Mouse (Mus musculus): ENCODE results near the gene Ecel1. TPM values are rescaled to one million over a fixed set of nuclear protein-coding genes. Genes with fewer than 3 reads are reported as not detected.

Ecel1 gene
- total and polyA plus RNA-seq, 2 experiments, result not detected

GRCm38 (mm10) chr1:87131803-87132202 lies 24.5 kb downstream of the Ecel1 start:
- H3K79me2 ChIP-seq (ENCODE audit: control insufficient read depth, insufficient read depth, low read length), result no peaks in the 10 kb centered on the region
- H3K4me3 ChIP-seq (ENCODE audit: insufficient read depth, low read depth, low read length), result no peak overlapping the region
- no peaks in the 10 kb centered on the region for H3K4me1 ChIP-seq (ENCODE audit: control insufficient read depth, insufficient read depth, low read length)
- no peak overlapping the region for H3K27ac ChIP-seq (replicated peaks; ENCODE audit: insufficient read depth, low read depth, low read length)
- H3K9ac ChIP-seq (ENCODE audit: low read depth, low read length), result no peak overlapping the region
- no peak for DNase-seq (ENCODE audit: extremely low read depth, low read depth, low spot score)
- WGBS, result 77% methylated on average over 4 of the region's 4 CpGs
- TF ChIP-seq CTCF (IDR thresholded peaks at IDR 0.05; ENCODE audit: low read depth, low read length) (no peak), POLR2A (IDR thresholded peaks at IDR 0.05; ENCODE audit: extremely low read depth, insufficient read depth, low read length) (no peak)
- H3K36me3 ChIP-seq (ENCODE audit: control insufficient read depth, insufficient read depth, low read length), result no peaks in the 10 kb centered on the region
- peaks cover 8% of the 10 kb centered on the region; the same call in 1 of the 2 replicates for H3K27me3 ChIP-seq (ENCODE audit: control insufficient read depth, insufficient read depth, low read length)

GRCm38 (mm10) chr1:87127206-87128030 lies 28.9 kb downstream of the Ecel1 start:
- TF ChIP-seq CTCF (IDR thresholded peaks at IDR 0.05; ENCODE audit: low read depth, low read length), result no peak
- no peak for TF ChIP-seq POLR2A (IDR thresholded peaks at IDR 0.05; ENCODE audit: extremely low read depth, insufficient read depth, low read length)
- Histone ChIP-seq H3K27me3 (ENCODE audit: control insufficient read depth, insufficient read depth, low read length) (peaks cover 8% of the 10 kb centered on the region; the same call in 1 of the 2 replicates), H3K4me1 (ENCODE audit: control insufficient read depth, insufficient read depth, low read length) (no peaks in the 10 kb centered on the region), H3K9ac (ENCODE audit: low read depth, low read length) (no peak overlapping the region), H3K79me2 (ENCODE audit: control insufficient read depth, insufficient read depth, low read length) (no peaks in the 10 kb centered on the region), H3K36me3 (ENCODE audit: control insufficient read depth, insufficient read depth, low read length) (no peaks in the 10 kb centered on the region), H3K27ac (replicated peaks; ENCODE audit: insufficient read depth, low read depth, low read length) (no peak overlapping the region), H3K4me3 (ENCODE audit: insufficient read depth, low read depth, low read length) (no peak overlapping the region)
- no peak for DNase-seq (ENCODE audit: extremely low read depth, low read depth, low spot score)
- whole genome bisulfite sequencing, result 14% methylated on average over 43 of the region's 43 CpGs

GRCm38 (mm10) chr1:87124673-87125072 lies 31.6 kb downstream of the Ecel1 start, which contains the start of gene Akp3:
Gene Akp3, plus strand, starts transcription at chr1:87124973.
- H3K4me3 ChIP-seq (ENCODE audit: insufficient read depth, low read depth, low read length), result no peak within 1 kb of the TSS
- 86% methylated on average over 6 of the region's 6 CpGs for WGBS

GRCm38 (mm10) chr1:87114784-87115183 lies 41.5 kb downstream of the Ecel1 start:
- Histone ChIP-seq H3K79me2 (ENCODE audit: control insufficient read depth, insufficient read depth, low read length) (no peaks in the 10 kb centered on the region), H3K36me3 (ENCODE audit: control insufficient read depth, insufficient read depth, low read length) (no peaks in the 10 kb centered on the region), H3K4me3 (ENCODE audit: insufficient read depth, low read depth, low read length) (no peak overlapping the region), H3K27me3 (ENCODE audit: control insufficient read depth, insufficient read depth, low read length) (no peaks in the 10 kb centered on the region), H3K4me1 (ENCODE audit: control insufficient read depth, insufficient read depth, low read length) (no peaks in the 10 kb centered on the region), H3K27ac (replicated peaks; ENCODE audit: insufficient read depth, low read depth, low read length) (no peak overlapping the region), H3K9ac (ENCODE audit: low read depth, low read length) (no peak overlapping the region)
- DNase-seq (ENCODE audit: extremely low read depth, low read depth, low spot score), result no peak
- TF ChIP-seq POLR2A (IDR thresholded peaks at IDR 0.05; ENCODE audit: extremely low read depth, insufficient read depth, low read length), result no peak
- TF ChIP-seq CTCF (IDR thresholded peaks at IDR 0.05; ENCODE audit: low read depth, low read length), result no peak
- WGBS, result 71% methylated on average over 1 of the region's 1 CpGs

More at GRCm38 (mm10) chr1:87124673-87125072, 31.6 kb downstream of the Ecel1 start, which contains the start of gene Akp3:
- TF ChIP-seq CTCF (IDR thresholded peaks at IDR 0.05; ENCODE audit: low read depth, low read length), result no peak
- TF ChIP-seq POLR2A (IDR thresholded peaks at IDR 0.05; ENCODE audit: extremely low read depth, insufficient read depth, low read length), result no peak
- H3K36me3 ChIP-seq (ENCODE audit: control insufficient read depth, insufficient read depth, low read length), result no peaks in the 10 kb centered on the region
- H3K27me3 ChIP-seq (ENCODE audit: control insufficient read depth, insufficient read depth, low read length), result peaks cover 8% of the 10 kb centered on the region; the same call in 1 of the 2 replicates
- H3K79me2 ChIP-seq (ENCODE audit: control insufficient read depth, insufficient read depth, low read length), result no peaks in the 10 kb centered on the region
- no peak for DNase-seq (ENCODE audit: extremely low read depth, low read depth, low spot score)
- H3K4me1 ChIP-seq (ENCODE audit: control insufficient read depth, insufficient read depth, low read length), result no peaks in the 10 kb centered on the region
- no peak within 1 kb of the TSS for H3K27ac ChIP-seq (replicated peaks; ENCODE audit: insufficient read depth, low read depth, low read length)
- no peak within 1 kb of the TSS for H3K9ac ChIP-seq (ENCODE audit: low read depth, low read length)

GRCm38 (mm10) chr1:87111719-87112354 lies 44.5 kb downstream of the Ecel1 start:
- WGBS, result 53% methylated on average over 9 of the region's 9 CpGs
- no peak for TF ChIP-seq POLR2A (IDR thresholded peaks at IDR 0.05; ENCODE audit: extremely low read depth, insufficient read depth, low read length)
- peak; percentile 57 for TF ChIP-seq CTCF (IDR thresholded peaks at IDR 0.05; ENCODE audit: low read depth, low read length)
- peak; percentile 1 for DNase-seq (ENCODE audit: extremely low read depth, low read depth, low spot score)
- Histone ChIP-seq H3K9ac (ENCODE audit: low read depth, low read length) (no peak overlapping the region), H3K79me2 (ENCODE audit: control insufficient read depth, insufficient read depth, low read length) (no peaks in the 10 kb centered on the region), H3K36me3 (ENCODE audit: control insufficient read depth, insufficient read depth, low read length) (no peaks in the 10 kb centered on the region), H3K27ac (replicated peaks; ENCODE audit: insufficient read depth, low read depth, low read length) (no peak overlapping the region), H3K4me3 (ENCODE audit: insufficient read depth, low read depth, low read length) (no peak overlapping the region), H3K27me3 (ENCODE audit: control insufficient read depth, insufficient read depth, low read length) (no peaks in the 10 kb centered on the region), H3K4me1 (ENCODE audit: control insufficient read depth, insufficient read depth, low read length) (no peaks in the 10 kb centered on the region)

Measured in liver, adult 2 months (tissue).